Mouse (Mus musculus) midbrain, embryonic 14.5 days (tissue): Measurements from ENCODE around the gene Tas2r103. TPM values are rescaled to one million over a fixed set of nuclear protein-coding genes. Genes with fewer than 3 reads are reported as not detected.

Source experiments
- ATAC-seq: fragments of 200-750 bp; cut with Nextera tagmentation; 2 replicates; pipeline ENCODE4 v1.8.0; 2017; ENCODE audit warnings: moderate number of reproducible peaks, moderate library complexity; ENCODE audit not compliant: low FRiP score, low TSS enrichment
- DNase-seq: peaks from one replicate; pipeline ENCODE4 v3.0.0-alpha.2; 2015
- H3K27ac ChIP-seq: fragments of 300-500 bp; sonication (generic); replicated peaks from 2 replicates; pipeline ENCODE4 v1.5.1; 2014; ENCODE audit warnings: mild to moderate bottlenecking, low read depth, low read length, moderate library complexity
- H3K27me3 ChIP-seq: fragments of 300-500 bp; sonication (generic); 2 replicates; pipeline ENCODE4 v1.6.1; 2014; ENCODE audit warnings: low read length, control low read depth, mixed read lengths; ENCODE audit not compliant: control insufficient read depth, insufficient read depth
- H3K36me3 ChIP-seq: fragments of 300-500 bp; sonication (generic); 2 replicates; pipeline ENCODE4 v1.6.1; 2014; ENCODE audit warnings: low read length, control low read depth; ENCODE audit not compliant: control insufficient read depth, insufficient read depth
- H3K4me1 ChIP-seq: fragments of 300-500 bp; sonication (generic); 2 replicates; pipeline ENCODE4 v1.6.1; 2014; ENCODE audit warnings: mild to moderate bottlenecking, antibody characterized with exemption, low read length, control low read depth; ENCODE audit not compliant: control insufficient read depth, insufficient read depth
- H3K4me2 ChIP-seq: fragments of 300-500 bp; sonication (generic); 2 replicates; pipeline ENCODE4 v1.6.1; 2014; ENCODE audit warnings: mild to moderate bottlenecking, low read length, moderate library complexity
- H3K4me3 ChIP-seq: fragments of 300-500 bp; sonication (generic); replicated peaks from 2 replicates; pipeline ENCODE4 v1.5.1; 2014; ENCODE audit warnings: low read depth, low read length
- H3K9ac ChIP-seq: fragments of 300-500 bp; sonication (generic); replicated peaks from 2 replicates; pipeline ENCODE4 v1.6.1; 2014; ENCODE audit warnings: mild to moderate bottlenecking, low read length, moderate library complexity
- H3K9me3 ChIP-seq: fragments of 300-500 bp; sonication (generic); 2 replicates; pipeline ENCODE4 v1.6.1; 2016; ENCODE audit warnings: low read length, control low read depth, mixed read lengths; ENCODE audit not compliant: control insufficient read depth
- WGBS: fragments of 180-500 bp; shearing (Covaris S2); extraction: QIAGEN DNeasy Blood & Tissue Kit; methylation state at CpG from one replicate; pipeline ENCODE4 v1.1.7; 2014; 5-methylcytosine and 5-hydroxymethylcytosine counted together
- polyA plus RNA-seq: library from polyadenylated mRNA; unstranded; fragments of >200 nt; fragmentation: Nextera tagmentation; extraction: Ambion mirVana; gene quantifications from 2 replicates; pipeline ENCODE4 v1.2.1, GENCODE M21; 2014

Tas2r103 gene
- polyA plus RNA-seq, result not detected in 2 replicates

- H3K9ac ChIP-seq, result no peak within 1 kb of the TSS
- no peaks in the 10 kb centered on the region for H3K4me1 ChIP-seq
- H3K9me3 ChIP-seq, result no peaks in the 10 kb centered on the region
- no peak for DNase-seq
- H3K27me3 ChIP-seq, result no peaks in the 10 kb centered on the region
- H3K27ac ChIP-seq, result no peak within 1 kb of the TSS
- ATAC-seq, result no peak
- no peak within 1 kb of the TSS for H3K4me3 ChIP-seq
- no peaks in the 10 kb centered on the region for H3K36me3 ChIP-seq
- H3K4me2 ChIP-seq, result no peak within 1 kb of the TSS
- WGBS, result 77% methylated on average over 2 of the region's 2 CpGs
Measured at GRCm38 (mm10) chr6:133037001-133037400, at the start of gene Tas2r103. Tas2r103 (minus strand) TSS chr6:133037101.

GRCm38 (mm10) chr6:133055716-133056115 lies 18.8 kb upstream of the Tas2r103 start, which contains the start of gene Tas2r140:
Tas2r140 (minus strand) TSS chr6:133055816.
- H3K9me3 ChIP-seq, result no peaks in the 10 kb centered on the region
- H3K36me3 ChIP-seq, result no peaks in the 10 kb centered on the region
- H3K27ac ChIP-seq, result no peak within 1 kb of the TSS
- DNase-seq (no peak), ATAC-seq (no peak)
- H3K9ac ChIP-seq, result no peak within 1 kb of the TSS
- H3K4me3 ChIP-seq, result no peak within 1 kb of the TSS
- H3K27me3 ChIP-seq, result no peaks in the 10 kb centered on the region
- H3K4me1 ChIP-seq, result no peaks in the 10 kb centered on the region
- H3K4me2 ChIP-seq, result no peak within 1 kb of the TSS

Other genes starting within 250 kb of the Tas2r103 start
- not detected in 2 replicates for gene Tas2r117, start 234.3 kb downstream of the Tas2r103 start, polyA plus RNA-seq
- not detected in 2 replicates for gene Tas2r123, start 190.0 kb downstream of the Tas2r103 start, polyA plus RNA-seq
- gene Tas2r116, start 181.7 kb downstream of the Tas2r103 start, polyA plus RNA-seq, result not detected in 2 replicates
- not detected in 2 replicates for gene Tas2r110, start 169.1 kb downstream of the Tas2r103 start, polyA plus RNA-seq
- not detected in 2 replicates for gene Tas2r113, start 144.1 kb downstream of the Tas2r103 start, polyA plus RNA-seq
- not detected in 2 replicates for gene Tas2r125, start 127.5 kb downstream of the Tas2r103 start, polyA plus RNA-seq
- gene Tas2r129, start 86.0 kb downstream of the Tas2r103 start, polyA plus RNA-seq, result not detected in 2 replicates
- gene Tas2r131, start 79.2 kb downstream of the Tas2r103 start, polyA plus RNA-seq, result not detected in 2 replicates
- not detected in 2 replicates for gene Tas2r109, start 56.1 kb downstream of the Tas2r103 start, polyA plus RNA-seq
- gene Tas2r140, start 18.7 kb upstream of the Tas2r103 start, polyA plus RNA-seq, result not detected in 2 replicates
- gene Smim10l1, start 67.8 kb upstream of the Tas2r103 start, polyA plus RNA-seq, result 111 and 117 TPM in 2 replicates